Mouse (Mus musculus): Measurements from ENCODE around the gene Alkbh5. TPM values are rescaled to one million over a fixed set of nuclear protein-coding genes. Genes with fewer than 3 reads are reported as not detected.

Alkbh5 gene
- 10 to 100 TPM; 35.8 to 35.9 TPM for total RNA-seq (2021)

DNA sequence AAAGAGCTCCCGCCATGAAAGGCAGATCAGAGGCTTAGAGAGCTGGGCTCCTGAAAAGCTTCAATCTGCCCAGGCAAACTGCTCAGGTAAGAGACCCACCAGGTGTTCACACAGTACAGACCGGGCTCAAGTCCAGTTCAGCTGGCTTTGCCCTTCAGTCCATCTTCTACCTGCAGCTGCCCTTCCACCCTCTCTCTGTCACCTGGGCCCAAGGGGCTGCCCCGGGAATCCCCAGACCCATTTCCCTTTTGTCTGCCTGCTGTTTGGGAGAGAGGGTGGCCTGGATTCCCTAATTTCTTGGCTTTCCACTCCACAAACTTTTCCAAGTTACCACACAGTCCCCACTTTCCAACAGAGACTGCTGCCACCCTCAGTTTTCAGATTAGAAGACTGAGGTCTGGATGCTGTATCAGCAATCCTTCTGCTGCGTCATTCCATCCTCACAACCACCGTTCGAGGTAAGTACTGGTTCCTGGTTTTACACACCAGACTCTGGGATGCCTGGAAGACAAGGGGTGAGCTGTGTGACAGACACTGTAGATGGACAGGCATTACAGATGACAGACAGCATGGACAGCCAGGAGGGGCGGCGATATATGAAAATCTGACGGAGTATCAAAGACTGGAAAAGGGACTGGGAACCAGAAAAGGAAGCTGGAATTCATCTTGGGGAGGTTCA is at the start of gene Alkbh5:
Alkbh5 (plus strand) TSS at position 202 of the 679 bp plus-strand sequence.
- DNase-seq (ENCODE audit: extremely low spot score in 1 of 2, low spot score in 2 of 2), result peak in 1 of 2 experiments; percentile 23
- intact Hi-C loops (cut with DNase I), result loop anchor here (5.0 kb wide), 1 partner anchor 79 kb away; no protein-coding TSS in a partner anchor

GRCm38 (mm10) chr11:60492726-60493125 is 43.5 kb upstream of the Alkbh5 start:
- intact Hi-C loops (cut with DNase I), result no loop called here
- no peak for DNase-seq (ENCODE audit: extremely low spot score in 1 of 2, low spot score in 2 of 2)

DNA sequence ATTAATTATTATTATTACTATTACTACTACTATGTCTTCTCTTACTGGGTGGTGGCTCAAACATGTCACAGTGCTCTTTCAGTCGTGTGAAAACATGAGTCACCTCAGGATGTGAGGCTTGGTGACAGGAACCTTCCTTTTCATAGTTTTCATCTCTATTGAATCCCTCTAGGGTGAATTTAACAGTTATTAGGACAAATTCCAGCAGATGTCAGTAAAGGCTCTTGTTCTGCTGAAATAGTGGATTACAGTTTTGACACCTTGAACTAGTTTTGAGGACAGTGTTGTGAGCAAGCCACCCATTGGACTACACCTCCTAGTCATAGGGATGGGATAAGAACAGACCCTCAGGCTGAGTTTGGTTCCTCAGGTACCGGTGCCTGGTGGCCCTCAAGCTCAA is 40.5 kb upstream of the Alkbh5 start:
- intact Hi-C loops (cut with DNase I), result no loop called here
- no peak for DNase-seq (ENCODE audit: extremely low spot score in 1 of 2, low spot score in 2 of 2)

GRCm38 (mm10) chr11:60507281-60507680 is 28.9 kb upstream of the Alkbh5 start:
- intact Hi-C loops (cut with DNase I), result no loop called here
- DNase-seq (ENCODE audit: extremely low spot score in 1 of 2, low spot score in 2 of 2), result no peak

GRCm38 (mm10) chr11:60508950-60509349 is 27.2 kb upstream of the Alkbh5 start:
- intact Hi-C loops (cut with DNase I), result no loop called here

DNA sequence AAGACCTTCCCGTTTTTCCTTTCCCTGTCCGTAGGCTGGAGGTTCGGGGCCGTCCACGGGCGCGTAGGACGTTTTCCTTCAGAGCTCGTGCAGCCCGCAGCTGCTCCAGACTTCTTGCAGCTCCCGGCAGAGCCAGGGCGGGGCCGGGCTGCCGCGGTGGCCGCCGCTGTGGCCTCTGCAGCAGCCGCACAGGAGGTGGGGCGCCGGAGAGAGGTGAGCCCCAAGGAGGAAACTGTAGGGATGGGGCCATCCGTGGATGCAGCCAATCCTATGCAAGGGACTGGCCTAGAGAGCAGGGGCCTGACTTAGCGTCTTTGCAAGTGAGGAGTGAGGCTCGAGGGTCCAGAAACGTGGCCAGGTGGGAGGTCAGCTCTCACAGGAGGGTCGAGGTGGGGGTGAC is 26.7 kb upstream of the Alkbh5 start:
- intact Hi-C loops (cut with DNase I), result no loop called here

More at GRCm38 (mm10) chr11:60508950-60509349, 27.2 kb upstream of the Alkbh5 start:
- no peak for DNase-seq (ENCODE audit: extremely low spot score in 1 of 2, low spot score in 2 of 2)

DNA sequence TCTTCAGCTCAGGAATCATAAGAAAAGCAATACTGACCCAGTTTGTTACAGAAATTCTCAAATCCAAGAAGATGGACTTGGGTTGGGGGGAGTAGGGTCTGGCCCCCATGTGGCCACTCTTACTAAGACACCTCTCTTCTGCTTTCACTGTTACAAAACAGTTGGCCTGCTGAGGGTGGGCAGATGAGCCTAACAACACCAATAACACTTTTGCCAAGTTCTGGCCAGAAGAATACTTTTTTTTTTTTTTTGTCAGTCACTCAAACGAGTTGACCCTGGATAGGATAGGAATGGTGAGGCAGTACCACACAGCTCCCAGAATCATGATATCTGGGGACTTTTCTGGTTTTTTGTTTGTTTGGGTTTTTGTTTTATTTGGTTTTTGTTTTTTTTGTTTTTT is 24.3 kb upstream of the Alkbh5 start:
- no peak for DNase-seq (ENCODE audit: extremely low spot score in 1 of 2, low spot score in 2 of 2)

More for the DNA sequence above, 26.7 kb upstream of the Alkbh5 start:
- DNase-seq (ENCODE audit: extremely low spot score in 1 of 2, low spot score in 2 of 2), result no peak

GRCm38 (mm10) chr11:60512520-60512919 is 23.7 kb upstream of the Alkbh5 start:
- intact Hi-C loops (cut with DNase I), result no loop called here
- DNase-seq (ENCODE audit: extremely low spot score in 1 of 2, low spot score in 2 of 2), result no peak

More for the DNA sequence above, 24.3 kb upstream of the Alkbh5 start:
- intact Hi-C loops (cut with DNase I), result no loop called here

DNA sequence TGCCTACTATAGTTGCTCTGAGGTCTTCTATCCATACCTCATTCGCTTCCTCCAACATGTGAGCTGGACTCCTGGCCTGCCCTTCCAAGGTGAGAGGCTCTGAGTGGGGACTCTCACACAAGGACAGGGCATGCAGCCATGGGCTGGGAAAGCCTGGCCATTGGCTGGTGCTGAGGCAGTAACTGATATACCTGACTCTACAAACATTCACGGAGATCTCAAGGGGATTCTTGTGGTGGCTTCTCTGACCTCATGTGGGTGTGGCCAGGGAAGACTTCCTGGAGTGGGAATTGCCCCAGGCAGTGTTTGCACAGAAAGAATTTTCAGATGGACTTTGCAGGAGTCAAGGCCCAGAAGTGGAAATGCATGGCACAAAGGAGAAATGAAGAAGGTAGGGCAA is 21.2 kb upstream of the Alkbh5 start:
- intact Hi-C loops (cut with DNase I), result no loop called here
- no peak for DNase-seq (ENCODE audit: extremely low spot score in 1 of 2, low spot score in 2 of 2)

DNA sequence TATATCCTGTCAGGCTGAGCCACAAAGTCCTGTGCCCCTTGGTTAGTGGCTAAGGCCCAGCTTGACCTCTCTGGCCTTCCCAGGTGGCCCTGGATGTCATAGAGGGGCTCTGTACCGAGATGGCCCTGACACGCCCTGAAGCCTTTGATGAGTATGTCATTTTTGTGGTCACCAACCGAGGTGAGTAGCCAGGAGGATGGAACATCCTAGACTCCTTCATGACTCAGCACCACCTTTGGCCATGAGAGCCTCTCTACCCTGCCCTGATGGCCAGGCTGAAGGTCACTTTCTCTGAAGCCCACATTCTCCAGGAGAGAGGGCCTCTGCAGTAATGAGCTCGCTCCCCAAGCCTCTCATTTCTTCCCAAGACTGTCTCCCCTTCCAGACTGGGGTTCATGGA is 17.9 kb upstream of the Alkbh5 start:
- intact Hi-C loops (cut with DNase I), result no loop called here
- no peak for DNase-seq (ENCODE audit: extremely low spot score in 1 of 2, low spot score in 2 of 2)

- intact Hi-C loops (cut with DNase I), result no loop called here
- DNase-seq (ENCODE audit: extremely low spot score in 1 of 2, low spot score in 2 of 2), result no peak
Measured at GRCm38 (mm10) chr11:60522027-60522426, 14.2 kb upstream of the Alkbh5 start.

- intact Hi-C loops (cut with DNase I), result no loop called here
- DNase-seq (ENCODE audit: extremely low spot score in 1 of 2, low spot score in 2 of 2), result no peak
Measured at GRCm38 (mm10) chr11:60522661-60523365, 13.4 kb upstream of the Alkbh5 start.

DNA sequence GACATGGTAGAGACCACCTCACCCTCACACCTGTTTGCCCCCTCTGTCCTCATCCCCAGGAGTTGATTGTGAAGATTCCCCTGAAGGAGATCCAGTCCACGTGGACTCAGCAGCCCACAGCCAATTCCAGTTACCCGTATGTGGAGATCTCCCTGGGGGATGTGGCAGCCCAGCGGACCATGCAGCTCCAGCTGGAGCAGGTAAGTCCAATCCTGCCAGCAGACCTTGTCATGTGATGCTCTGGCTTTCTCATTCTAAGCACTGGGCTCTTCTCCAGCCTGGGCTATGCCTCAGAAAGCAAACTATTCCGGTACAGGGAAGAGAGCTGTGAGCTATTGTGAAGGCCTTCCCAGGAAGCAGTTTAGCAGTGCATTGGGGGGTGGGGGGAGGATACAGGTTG is 9.7 kb upstream of the Alkbh5 start:
- DNase-seq (ENCODE audit: extremely low spot score in 1 of 2, low spot score in 2 of 2), result no peak
- intact Hi-C loops (cut with DNase I), result no loop called here

DNA sequence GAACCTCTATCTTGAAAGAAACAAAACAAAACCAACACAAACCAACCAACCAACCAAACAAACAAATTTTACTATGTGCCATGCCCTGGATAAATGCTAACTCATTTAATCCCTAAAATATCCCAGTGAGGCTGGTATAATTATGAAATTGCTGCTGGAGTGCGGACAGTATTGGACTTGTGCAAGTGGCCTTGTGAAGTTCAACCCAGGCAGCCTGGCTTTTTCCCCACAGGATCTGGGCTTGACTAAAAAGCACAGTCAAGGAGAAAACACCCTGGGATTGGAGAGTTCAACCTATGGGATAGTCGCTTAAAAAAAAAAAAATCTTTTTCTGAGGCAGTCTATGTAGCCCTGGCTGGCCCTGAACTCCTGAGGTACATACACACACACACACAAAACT is 505 bp upstream of the Alkbh5 start:
- no peak for DNase-seq (ENCODE audit: extremely low spot score in 1 of 2, low spot score in 2 of 2)
- intact Hi-C loops (cut with DNase I), result loop anchor here (5.0 kb wide), 1 partner anchor 78 kb away; no protein-coding TSS in a partner anchor

- peak; percentile 85 to 97 for DNase-seq (ENCODE audit: extremely low spot score in 1 of 2, low spot score in 2 of 2)
- intact Hi-C loops (cut with DNase I), result loop anchor here (5.0 kb wide), 1 partner anchor 80 kb away; no protein-coding TSS in a partner anchor
Measured at GRCm38 (mm10) chr11:60536859-60537467, 782 bp downstream of the Alkbh5 start.

GRCm38 (mm10) chr11:60537468-60538347 is 1.5 kb downstream of the Alkbh5 start:
- intact Hi-C loops (cut with DNase I), result loop anchor here (5.0 kb wide), 1 partner anchor 80 kb away; no protein-coding TSS in a partner anchor
- peak; percentile 98 for DNase-seq (ENCODE audit: extremely low spot score in 1 of 2, low spot score in 2 of 2)

GRCm38 (mm10) chr11:60538371-60539281 is 2.4 kb downstream of the Alkbh5 start:
- peak in 1 of 2 experiments; percentile 66 for DNase-seq (ENCODE audit: extremely low spot score in 1 of 2, low spot score in 2 of 2)
- intact Hi-C loops (cut with DNase I), result loop anchor here (5.0 kb wide), 1 partner anchor 81 kb away; no protein-coding TSS in a partner anchor

DNA sequence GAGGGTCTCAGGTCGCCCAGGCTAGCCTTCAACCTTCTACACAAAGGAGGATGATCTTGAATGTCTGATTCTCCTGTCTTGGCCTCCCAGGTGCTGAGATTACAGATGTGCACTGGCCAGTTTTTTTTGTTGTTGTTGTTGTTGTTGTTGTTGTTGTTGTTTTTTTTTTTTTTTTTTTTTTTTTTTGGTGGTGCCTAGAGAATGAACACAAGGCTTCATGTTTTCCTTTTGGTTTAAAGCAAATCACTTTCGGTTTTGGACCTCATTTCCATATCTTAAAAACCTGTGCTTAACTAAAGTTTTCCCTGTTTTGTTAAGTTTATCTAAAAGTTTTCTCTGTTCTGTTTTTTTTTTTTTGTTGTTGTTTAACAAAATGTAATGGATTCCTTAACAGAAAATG is 3.4 kb downstream of the Alkbh5 start:
- no peak for DNase-seq (ENCODE audit: extremely low spot score in 1 of 2, low spot score in 2 of 2)
- intact Hi-C loops (cut with DNase I), result loop anchor here (5.0 kb wide), 1 partner anchor 82 kb away; no protein-coding TSS in a partner anchor
